Mouse (Mus musculus) MEL (cell line): Measurements from ENCODE around the gene Tmem254c.
"Not testable (repeated sequence)": the region's sequence is repeated elsewhere in the genome, so short reads cannot be mapped to it uniquely, and the experiment has no call there.

ENCODE experiments used
- JUND ChIP-seq: IDR thresholded peaks from 2 replicates; pipeline ENCODE4 v1.6.1; 2011; ENCODE audit warnings: low read depth, mild to moderate bottlenecking, improper control_type of control experiment, low read length
- MAX ChIP-seq: IDR thresholded peaks from 2 replicates; pipeline ENCODE4 v1.6.1; 2011; ENCODE audit warnings: low read length, improper control_type of control experiment
- MYC ChIP-seq: IDR thresholded peaks from 2 replicates; pipeline ENCODE4 v1.6.1; 2011; ENCODE audit warnings: low read depth, mild to moderate bottlenecking, low read length, improper control_type of control experiment, moderate library complexity
- POLR2A ChIP-seq, 2 experiments: IDR thresholded peaks; 2 replicates each; pipeline ENCODE4 v1.6.1; 2011 to 2012; ENCODE audit warnings: low read length in 2 of 2, mild to moderate bottlenecking in 2 of 2, control low read depth in 1 of 2, improper control_type of control experiment in 1 of 2, low read depth in 1 of 2, moderate library complexity in 1 of 2; ENCODE audit not compliant: control insufficient read depth in 1 of 2, insufficient read depth in 1 of 2, poor library complexity in 1 of 2
- UBTF ChIP-seq: IDR thresholded peaks from 2 replicates; pipeline ENCODE4 v1.6.1; 2012; ENCODE audit warnings: low read depth, mild to moderate bottlenecking, inconsistent platforms, low read length, improper control_type of control experiment, moderate library complexity, borderline replicate concordance; ENCODE audit not compliant: insufficient read depth
- USF1 ChIP-seq: IDR thresholded peaks from 2 replicates; pipeline ENCODE4 v1.6.1; 2014; ENCODE audit warnings: low read depth, mild to moderate bottlenecking, inconsistent platforms, low read length, improper control_type of control experiment, moderate library complexity

- not testable (repeated sequence) for TF ChIP-seq UBTF; MYC; POLR2A (IDR thresholded peaks at IDR 0.05; ENCODE audit: control insufficient read depth in 1 of 2, insufficient read depth in 1 of 2, low read depth in 1 of 2, low read length in 2 of 2, poor library complexity in 1 of 2); JUND; MAX; USF1
Measured at GRCm38 (mm10) chr14:26025653-26026052, 41.5 kb downstream of the Tmem254c start.
